Mouse (Mus musculus): ENCODE measurements around the gene Tmem117.

Tmem117 gene

DNA sequence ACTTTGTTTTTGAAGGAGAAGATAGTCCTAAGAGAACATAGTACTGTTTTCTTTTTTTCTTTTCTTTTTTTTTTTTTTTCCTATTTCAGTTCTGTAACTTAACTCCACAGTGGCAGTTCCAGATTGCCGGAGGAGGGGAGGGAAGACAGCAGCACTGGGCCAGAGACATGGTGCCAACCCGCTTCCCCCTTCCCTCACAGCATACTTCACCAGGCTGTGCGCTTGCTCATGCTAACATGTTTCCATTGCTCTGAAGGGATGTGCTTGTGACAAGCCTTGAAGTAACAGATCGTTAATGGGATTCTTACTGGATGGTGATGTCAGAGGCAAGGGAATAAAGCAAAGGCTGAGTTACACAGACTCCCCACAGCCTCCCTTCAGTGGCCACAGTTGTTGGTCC, 256.0 kb downstream of the Tmem117 start:
- in situ Hi-C loops (cut with MseI, MboI): no loop called here

- in situ Hi-C loops (cut with MseI, MboI): no loop called here
Measured at GRCm38 (mm10) chr15:94893201-94893600, 264.2 kb downstream of the Tmem117 start.

DNA sequence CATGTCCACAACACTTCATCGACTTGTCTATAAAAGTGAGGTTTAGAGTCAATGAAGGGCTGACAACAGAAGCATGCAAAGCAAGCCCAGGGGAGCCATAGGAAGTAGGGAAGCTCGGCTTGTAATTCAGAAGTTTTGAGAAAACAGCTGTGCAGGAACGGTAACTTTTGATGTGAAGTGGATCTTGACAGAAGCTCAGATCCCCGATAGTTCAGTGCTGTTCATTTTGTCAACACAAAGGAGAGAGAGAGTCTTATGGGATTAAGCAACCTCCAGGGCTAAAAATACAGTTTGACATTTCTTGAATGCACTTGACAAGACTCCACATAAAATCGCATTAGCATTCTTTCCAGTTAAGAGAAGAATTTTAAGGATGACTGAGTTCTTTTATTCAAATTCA, 265.1 kb downstream of the Tmem117 start:
- in situ Hi-C loops (cut with MseI, MboI): no loop called here

GRCm38 (mm10) chr15:94895681-94896080, 266.6 kb downstream of the Tmem117 start:
- in situ Hi-C loops (cut with MseI, MboI): no loop called here

DNA sequence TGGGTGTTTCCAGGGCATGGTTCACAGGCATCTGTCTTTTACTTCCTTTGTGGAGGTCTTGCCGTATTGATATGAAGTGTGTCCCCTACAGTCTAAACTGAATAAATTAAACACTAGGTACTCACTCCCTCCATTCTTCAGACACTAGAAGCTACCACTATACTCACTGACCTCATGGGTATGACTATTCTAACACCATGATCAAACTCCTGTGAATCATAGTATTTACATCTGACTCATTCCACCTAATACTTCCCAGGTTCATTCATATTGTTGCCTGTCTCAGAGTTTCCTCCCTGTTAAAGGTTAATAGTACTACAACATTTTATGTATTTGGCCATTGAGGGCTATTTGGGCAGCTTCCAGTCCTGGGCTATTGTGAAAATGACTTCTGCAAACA, 274.2 kb downstream of the Tmem117 start:
- in situ Hi-C loops (cut with MseI, MboI): no loop called here

DNA sequence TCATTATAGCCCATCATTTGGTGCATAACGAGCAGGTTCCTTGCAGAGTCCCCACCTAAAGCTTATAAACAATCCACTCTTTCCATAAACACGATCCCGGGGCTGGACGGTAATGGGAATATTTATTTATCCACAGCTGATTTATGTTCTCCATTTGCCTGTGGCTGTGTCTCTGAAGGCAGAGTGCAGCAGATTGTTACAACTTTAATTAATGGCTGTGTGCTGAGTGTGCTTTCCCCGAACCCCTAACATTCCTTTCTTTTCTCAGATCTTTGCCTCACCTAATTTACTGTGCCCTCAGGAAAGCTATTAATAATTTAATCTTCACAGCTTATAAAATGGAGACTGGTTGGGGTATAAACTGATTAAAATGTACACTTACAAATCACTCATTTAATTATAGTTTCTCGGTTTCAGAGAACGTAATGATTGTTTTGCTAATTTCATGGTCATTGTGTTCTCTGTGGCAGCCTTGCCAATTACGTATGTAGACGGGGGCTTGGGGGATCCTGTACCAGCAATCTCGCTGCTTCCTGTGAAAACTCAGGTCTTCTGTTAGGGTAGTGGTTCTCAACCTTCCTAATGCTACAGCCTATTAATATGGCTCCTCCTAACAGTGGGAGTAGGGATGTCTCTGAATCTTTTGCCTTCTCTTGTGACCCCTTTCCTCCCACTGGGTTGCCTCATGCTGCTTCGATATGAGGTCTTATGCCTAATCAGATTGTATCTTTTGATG, 275.8 kb downstream of the Tmem117 start:
- in situ Hi-C loops (cut with MseI, MboI): no loop called here

- in situ Hi-C loops (cut with MseI, MboI): no loop called here
Measured at GRCm38 (mm10) chr15:94921672-94922071, 292.6 kb downstream of the Tmem117 start.

DNA sequence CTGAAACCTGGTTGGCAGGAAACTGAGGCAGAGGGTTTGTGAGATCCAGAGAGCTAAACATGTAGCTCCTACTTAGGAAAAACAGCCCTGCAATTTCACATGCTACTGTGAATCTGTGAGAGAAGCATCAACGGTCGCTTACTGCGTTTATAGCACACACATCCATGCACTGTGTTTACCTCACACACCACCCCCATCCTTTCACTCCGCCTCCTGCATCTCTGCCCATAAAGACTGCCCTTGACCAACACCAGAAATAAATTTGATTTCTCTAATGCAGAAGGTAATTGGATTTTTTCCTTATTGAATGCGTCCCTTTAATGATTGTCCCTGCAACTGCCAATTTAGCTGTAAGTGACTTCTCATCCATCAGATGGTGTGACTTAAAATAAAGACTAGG, 299.0 kb downstream of the Tmem117 start:
- in situ Hi-C loops (cut with MseI, MboI): no loop called here

GRCm38 (mm10) chr15:94930743-94931142, 301.7 kb downstream of the Tmem117 start:
- in situ Hi-C loops (cut with MseI, MboI): no loop called here

- in situ Hi-C loops (cut with MseI, MboI): no loop called here
Measured at GRCm38 (mm10) chr15:94933044-94933443, 304.0 kb downstream of the Tmem117 start.

DNA sequence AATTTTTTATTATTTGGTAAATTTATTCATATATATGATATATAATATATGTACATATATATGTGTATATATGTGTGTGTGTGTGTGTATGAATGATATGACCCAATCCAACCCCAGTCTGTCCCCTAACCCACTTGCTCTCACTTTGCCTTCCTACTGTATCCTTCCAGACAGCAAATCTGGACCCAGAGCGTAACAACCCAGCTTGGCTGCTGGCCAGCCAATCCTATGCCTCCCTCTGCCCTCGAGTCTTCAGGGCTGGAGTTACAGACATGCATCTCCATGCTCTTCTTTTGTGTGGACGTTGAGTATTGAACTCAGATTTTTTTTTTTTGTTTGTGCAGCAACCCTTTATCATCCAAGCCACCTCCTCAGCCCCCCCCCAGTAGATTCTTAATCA, 304.4 kb downstream of the Tmem117 start:
- in situ Hi-C loops (cut with MseI, MboI): no loop called here

GRCm38 (mm10) chr15:94941954-94942353, 312.9 kb downstream of the Tmem117 start:
- in situ Hi-C loops (cut with MseI, MboI): no loop called here

DNA sequence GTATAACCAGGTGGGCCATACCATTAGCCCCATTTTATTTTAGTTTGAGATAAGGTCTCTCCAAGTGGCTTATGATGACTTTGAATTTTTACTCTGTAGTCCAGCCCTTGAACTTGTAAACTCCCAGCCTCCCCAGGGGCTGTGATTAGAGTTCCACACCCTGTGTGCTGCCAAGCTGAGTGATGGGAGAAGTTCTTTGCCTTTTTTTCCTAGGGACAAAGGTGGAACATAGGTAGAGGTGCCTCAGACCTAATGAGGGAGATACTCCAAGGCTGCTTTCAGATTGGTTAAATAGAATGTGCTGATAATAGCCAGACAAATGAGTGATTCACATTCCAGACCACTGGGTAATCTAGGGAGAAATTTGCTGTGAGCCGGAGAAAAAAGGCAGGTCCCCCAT, 313.4 kb downstream of the Tmem117 start:
- in situ Hi-C loops (cut with MseI, MboI): no loop called here

DNA sequence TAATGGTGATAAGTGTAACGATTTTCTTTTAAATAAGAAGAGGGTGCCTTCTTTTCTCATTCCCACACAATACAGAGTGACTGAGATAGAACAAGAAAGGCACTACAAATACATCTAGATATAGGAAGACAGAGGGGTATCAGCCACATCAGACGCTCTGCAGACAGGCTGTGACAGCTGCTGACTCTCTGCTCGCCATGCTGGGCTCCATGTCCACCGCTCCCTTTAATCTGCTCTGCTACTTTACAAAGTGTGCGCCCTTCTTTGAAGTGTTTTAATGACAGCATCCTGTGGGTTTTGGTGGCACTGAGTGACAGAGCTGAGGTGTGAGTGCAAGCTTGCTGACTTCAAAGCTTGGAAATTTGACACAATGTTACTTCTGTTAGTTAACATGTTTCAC, 314.9 kb downstream of the Tmem117 start:
- in situ Hi-C loops (cut with MseI, MboI): no loop called here

DNA sequence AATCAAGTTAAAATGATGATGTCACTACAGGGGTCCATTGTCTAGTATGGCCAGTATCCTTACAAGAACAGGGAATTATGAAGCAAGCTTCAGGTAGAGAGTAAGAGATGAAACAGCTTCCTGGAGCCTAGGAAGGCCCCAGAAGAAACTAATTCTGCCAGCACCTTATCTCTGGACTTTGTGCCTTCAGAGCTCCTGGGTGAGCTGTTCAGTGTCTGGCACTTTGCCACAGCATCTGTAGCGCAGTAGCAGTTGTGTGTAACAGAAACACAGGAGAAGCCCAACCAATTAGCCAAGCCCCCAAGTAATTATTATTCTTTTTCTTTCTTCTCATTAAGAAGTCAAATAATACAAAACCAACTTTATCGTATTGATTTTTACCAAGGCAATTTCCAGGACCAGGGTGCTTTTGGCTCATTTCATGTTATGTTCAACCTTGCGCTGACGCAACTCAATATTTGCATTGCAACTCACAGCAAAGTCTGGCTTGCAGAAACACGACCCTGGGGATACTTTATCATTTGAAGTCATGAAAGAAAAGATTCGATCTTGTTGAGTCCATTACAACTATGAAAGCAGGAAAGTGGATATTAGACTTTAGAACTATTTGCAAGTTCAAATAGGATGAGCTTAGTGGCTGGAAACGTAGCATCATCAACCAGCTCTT, 322.5 kb downstream of the Tmem117 start:
- in situ Hi-C loops (cut with MseI, MboI): no loop called here

DNA sequence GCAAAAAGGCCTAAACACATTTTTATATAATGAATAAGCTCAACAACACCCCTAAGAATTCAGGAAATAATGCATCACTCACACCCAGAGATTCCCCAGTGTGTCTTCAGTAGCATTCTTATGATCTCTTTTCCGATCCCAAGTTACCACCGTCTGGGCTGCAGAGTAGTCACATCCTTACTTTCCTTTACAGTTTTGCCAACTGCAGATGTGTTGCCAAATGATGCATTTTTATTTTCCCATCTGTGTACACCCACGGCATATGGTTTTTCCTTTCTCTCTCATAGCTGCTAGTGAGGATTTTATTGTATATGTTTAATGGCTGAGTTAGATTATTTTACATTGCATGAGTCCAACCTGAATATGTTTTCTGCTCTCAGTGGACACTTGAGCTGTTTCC, 327.7 kb downstream of the Tmem117 start:
- in situ Hi-C loops (cut with MseI, MboI): no loop called here

GRCm38 (mm10) chr15:94957202-94957601, 328.2 kb downstream of the Tmem117 start:
- in situ Hi-C loops (cut with MseI, MboI): no loop called here

GRCm38 (mm10) chr15:94967004-94967403, 338.0 kb downstream of the Tmem117 start:
- in situ Hi-C loops (cut with MseI, MboI): no loop called here

- in situ Hi-C loops (cut with MseI, MboI): no loop called here
Measured at GRCm38 (mm10) chr15:94968403-94969180, 339.6 kb downstream of the Tmem117 start.

GRCm38 (mm10) chr15:94981798-94982197, 352.8 kb downstream of the Tmem117 start:
- in situ Hi-C loops (cut with MseI, MboI): no loop called here

DNA sequence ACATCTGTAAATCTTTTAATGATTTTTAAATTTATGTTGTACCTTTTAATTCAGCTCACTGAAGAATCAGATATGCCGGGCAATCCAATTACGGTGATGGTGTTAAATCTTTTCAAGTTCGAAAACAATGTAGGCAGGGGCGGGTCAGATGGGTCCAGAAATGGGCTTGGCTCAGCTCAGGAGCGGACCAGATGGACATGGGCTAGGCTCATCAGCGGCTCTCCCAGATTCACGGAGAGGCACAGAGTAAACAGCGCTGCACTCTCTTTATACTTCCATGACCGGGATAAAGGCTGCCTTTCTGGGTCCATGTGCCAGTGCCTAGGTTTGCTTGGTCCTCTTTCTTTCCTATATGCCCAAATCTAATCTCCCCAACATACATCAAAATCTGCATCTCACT, 366.3 kb downstream of the Tmem117 start:
- in situ Hi-C loops (cut with MseI, MboI): no loop called here

DNA sequence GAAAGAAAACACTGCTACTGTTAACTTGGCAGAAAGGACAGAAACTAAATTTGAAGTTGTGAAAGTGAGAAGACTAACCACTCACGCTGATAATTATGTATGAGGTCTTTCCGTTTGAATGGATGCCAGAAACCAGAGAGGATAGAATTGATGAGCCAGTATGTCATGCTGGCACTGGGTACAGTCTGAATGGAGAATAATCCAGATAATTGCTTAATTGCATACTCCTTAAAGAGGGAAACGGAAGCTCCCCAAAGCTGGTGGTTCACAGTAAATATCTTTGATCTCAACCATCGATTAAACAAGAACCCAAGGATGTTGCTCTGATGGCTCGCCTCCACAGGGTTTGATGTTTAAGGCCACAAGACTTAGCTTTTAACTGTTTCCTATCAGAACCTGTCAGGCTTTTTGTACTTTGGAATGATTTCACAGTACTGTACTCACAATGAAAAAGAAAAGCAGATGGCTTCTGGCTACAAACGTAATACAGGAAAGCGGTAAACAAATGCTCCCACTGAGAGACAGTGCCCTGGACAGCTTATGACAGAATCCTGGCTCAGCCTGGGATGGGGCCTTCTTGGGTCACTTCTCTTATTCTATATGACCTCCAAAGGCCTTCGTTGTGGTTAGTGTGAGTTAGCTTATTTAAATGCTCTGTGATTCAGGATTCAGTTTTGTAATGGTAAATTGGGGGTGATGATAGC, 376.2 kb downstream of the Tmem117 start:
- in situ Hi-C loops (cut with MseI, MboI): no loop called here

All from mouse trophoblast stem cell (cell line).